Mouse (Mus musculus) lung, postnatal 14 days (tissue): ENCODE measurements around the gene Tm4sf20.

ENCODE experiments used
- DNase-seq: peaks from one replicate; pipeline ENCODE4 v3.0.0; 2021

The Tm4sf20 gene

DNA sequence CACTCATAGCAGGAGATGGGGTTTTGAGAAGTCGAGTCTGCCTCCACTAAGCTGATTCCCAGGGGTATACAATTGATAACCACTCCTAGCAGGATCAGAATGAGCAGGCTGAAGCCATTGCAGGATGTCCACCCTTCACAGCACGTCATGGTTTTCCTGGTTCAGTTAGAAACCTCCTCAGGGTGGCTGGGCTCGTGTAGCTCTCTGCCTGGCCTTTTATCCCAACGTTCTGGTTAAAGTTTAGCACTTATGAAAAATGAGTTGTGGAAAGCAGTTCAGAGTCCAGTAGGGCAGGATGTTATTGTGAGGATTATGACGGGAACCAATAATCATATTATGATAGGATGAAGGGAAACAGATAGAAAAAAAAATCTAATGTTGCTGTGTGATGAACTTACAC, at the start of gene Tm4sf20:
TSS of gene Tm4sf20 (minus strand) at position 193 of the 400 bp plus-strand sequence.
- no peak for DNase-seq

DNA sequence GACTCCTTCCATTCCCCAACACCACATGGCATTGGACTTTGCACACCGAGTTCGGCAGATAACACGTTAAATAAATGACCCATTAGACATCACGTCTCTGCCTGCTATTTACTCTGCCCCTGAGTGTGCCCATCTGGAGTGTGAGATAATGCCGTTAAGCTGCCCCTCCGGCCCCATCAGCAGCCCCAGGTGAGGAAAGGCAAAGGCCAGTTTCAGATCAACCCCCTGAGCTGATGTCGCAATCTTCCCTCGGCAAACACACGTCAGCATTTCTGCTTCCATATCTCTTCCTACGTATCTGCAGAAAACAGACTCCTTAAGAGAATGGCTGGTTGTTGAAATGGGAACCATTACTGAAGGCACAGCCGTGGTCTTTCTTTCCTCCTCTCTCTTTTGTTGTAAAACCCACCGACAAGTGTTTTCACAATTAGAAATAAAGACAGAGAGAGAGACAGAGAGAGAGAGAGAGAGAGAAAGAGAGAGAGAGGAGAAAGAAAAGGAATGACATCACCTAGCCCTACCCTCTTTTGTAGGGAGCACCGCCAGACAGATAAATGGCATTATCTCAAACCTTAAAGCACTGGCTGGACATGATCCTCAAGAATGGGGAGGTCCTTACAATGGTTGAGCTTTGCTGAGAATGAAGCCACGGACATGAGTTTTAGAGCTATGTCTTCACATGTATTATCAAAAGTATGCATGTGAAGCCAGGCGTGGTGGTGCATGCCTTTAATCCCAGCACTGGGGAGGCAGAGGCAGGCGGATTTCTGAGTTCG, 47.9 kb upstream of the Tm4sf20 start:
- no peak for DNase-seq

DNA sequence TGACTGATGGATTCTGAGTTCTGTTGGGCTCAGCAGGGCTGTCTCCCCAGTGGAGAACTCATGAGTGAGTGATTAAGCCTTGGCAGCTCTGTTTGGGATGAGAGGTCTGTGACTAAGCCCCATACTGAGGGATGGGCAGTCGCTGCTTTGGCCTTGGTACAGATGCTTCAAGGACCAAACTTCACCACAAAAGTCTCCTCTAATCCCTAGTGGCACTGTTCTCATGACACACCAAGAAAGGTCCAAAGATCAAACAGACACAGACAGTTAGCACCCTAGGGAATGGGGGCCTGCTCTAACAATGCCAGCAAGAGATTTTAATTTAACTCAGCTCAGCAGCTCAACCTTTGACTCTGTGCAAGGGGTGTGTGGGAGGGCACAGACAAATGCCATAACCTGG, 43.5 kb upstream of the Tm4sf20 start:
- DNase-seq = no peak

DNA sequence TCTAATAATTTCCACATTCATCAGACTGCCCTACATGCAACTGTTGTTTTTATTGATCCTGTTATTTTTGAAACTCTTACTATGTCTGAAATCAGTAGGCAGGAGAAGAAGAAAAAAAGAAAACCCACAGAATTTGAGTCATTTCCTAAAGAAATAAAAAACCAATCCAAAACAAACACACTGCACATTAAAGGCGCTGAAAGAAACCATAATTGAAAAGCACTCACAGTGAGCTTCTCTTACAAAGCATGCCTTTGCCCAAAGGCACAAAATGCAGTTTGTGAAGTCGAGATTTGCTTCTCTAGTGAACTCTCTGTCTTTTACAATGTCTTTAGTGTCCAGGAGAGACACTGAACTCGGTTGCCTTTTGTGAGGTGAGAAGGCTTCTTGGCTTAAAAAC, 40.3 kb upstream of the Tm4sf20 start:
- no peak for DNase-seq

DNA sequence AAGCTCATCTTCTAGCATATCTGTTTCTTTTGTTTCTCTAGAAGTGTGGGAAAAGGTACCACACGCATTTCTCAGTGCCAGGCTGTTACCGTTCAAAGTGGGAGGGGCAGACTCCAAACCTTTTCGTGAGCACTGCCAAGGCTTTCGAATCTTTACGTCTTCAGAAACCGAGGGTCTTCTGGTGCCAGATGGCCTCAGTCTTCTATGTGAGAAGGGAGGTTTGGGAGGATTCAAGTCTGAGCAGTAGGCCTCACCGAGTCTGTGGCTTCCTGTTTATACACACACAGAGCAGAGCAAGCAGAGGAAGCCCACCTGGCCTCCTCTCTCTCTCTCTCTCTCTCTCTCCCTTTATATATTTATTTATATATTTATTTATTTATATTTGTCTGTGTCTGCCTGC, 38.9 kb upstream of the Tm4sf20 start:
- DNase-seq = no peak

DNA sequence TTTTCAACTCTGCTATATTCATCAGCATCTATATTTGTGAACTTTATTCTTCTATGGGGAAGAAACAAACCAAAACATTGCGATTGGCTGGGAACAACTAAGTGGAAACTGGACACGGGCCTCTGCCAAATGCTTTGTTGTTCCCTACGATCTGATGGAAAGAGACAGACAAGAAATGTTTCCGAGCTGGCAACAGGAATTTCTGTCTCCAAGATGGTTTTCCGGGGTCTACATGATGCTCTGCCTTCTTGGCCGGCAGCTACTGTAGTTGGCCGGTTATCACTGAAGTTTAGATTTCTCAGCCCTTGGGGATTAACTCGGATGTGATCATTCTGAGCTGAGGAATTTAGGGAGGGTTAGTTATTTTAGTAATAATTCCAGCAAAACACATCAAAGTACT, 38.1 kb upstream of the Tm4sf20 start:
- no peak for DNase-seq

DNA sequence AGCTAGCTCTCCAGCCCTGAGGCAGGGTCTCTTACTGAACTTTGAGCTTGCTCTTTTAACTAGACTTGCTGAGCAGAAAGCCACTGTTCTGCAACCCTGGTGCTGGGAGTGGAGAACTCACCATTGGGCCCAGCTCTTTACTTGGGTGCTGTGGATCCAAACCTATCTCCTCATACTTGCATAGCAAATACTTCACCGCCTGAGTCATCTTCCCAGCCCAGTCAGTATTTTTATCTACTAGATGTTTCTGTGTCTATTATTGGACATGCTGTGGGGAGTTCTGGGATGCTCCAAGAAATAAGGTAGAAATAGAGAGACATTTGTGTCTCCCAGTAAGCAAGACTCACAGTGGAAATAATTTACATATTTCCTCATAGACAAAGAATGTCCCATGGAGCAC, 35.8 kb upstream of the Tm4sf20 start:
- no peak for DNase-seq

DNA sequence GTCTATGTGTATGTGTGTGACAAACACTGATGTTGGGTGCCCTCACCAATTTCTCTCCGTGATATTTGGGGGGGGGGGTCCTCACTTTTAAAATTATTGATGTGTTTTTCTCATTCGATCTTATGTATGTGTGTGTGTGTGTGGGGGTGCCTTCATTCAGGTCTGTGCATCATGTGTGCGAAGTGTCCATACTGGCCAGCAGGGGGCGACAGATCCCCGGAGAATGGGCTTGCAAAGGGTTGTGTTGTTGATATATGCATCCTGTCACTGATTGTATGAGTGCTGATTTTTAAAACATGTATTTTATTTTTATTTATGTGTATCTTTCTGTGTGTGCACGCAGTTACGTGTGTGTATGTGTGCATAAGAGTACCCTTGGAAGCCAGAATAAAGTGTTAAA, 35.3 kb upstream of the Tm4sf20 start:
- DNase-seq = no peak

DNA sequence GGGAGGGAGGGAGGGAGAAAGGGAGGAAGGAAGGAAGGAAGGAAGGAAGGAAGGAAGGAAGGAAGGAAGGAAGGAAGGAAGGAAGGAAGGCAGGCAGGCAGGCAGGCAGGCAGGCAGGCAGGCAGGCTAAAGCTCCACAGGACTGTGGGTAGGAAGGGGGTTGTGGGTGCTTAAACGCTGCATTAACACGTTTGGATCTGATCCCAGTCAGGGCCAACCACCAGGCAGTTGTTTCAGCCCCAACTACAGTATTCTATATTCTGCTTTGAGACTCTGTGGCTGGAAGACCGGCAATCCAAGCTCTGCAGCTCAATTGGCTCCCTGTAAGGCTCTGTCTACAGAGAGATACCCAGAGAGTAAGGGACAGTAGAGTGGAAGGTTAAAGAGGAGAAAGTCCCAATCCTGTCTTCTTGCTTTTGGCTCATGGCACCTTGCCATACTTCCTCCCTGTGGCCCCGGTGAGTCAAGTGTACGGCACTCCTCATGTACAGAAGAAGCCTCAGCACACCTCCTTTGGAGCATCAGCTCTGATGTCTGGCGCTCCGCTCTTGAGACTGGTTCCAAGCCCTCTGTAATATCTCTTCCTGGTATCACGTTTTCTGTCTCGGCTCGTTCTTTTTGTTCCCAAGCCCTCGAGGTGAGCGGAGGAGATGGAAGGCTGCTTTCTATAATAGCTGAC, 33.0 kb upstream of the Tm4sf20 start:
- DNase-seq = no peak

DNA sequence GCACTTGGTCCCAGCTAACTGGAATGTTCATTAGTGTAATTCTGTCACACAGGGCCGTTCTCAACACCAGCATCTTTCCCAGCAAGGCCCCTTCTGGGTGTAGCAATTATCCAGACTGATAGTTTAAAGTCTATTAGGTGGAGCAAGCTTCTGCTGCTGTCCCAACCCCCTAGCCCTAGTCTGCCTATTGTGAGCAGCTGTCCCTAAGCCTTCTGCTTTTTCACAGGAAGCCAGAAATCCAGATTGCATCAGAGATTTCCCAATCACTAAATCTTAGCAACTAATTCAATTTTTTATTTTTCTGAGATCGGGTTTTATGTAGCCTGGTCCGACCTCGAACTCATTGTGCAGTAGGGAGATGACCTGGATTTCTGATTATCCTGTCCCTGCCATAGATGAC, 30.7 kb upstream of the Tm4sf20 start:
- no peak for DNase-seq

DNA sequence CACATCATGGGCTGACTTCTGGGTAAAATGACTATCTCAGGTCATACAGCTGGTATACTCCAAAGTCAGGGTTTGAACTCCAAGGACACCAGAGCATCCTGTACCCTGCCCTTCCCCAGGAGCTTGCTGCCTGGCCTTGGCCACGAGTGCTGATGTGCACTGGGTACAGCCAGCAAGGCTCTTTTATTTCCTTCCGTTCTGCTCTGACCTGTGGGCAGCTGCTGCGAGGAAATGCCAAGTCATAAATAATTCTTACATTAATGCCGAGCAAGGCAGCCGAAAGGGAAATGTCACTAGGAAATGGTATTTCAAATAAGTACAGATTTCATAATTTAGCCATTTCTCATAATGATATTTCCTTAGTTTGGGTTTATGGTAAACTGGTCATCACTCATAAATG, 30.0 kb upstream of the Tm4sf20 start:
- peak; percentile 16 for DNase-seq

DNA sequence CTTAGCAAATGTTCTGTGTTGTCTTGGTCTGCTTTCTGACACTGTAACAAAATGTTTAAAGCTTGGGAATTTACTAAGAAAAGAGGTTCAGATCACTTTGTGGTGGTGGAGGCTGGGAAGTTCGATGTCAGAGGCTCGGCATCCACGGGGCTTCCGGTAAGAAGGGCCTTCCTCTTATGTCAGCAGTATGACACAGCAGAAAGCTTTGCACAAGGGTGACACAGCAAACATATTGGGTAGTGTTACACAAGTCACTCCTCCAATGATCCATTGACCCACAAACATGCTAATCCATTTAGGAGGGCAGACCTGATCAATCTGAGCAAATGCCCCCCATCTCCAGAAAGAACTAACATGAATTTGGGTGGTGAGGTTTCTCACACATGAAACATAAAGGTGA, 28.8 kb upstream of the Tm4sf20 start:
- DNase-seq = no peak

DNA sequence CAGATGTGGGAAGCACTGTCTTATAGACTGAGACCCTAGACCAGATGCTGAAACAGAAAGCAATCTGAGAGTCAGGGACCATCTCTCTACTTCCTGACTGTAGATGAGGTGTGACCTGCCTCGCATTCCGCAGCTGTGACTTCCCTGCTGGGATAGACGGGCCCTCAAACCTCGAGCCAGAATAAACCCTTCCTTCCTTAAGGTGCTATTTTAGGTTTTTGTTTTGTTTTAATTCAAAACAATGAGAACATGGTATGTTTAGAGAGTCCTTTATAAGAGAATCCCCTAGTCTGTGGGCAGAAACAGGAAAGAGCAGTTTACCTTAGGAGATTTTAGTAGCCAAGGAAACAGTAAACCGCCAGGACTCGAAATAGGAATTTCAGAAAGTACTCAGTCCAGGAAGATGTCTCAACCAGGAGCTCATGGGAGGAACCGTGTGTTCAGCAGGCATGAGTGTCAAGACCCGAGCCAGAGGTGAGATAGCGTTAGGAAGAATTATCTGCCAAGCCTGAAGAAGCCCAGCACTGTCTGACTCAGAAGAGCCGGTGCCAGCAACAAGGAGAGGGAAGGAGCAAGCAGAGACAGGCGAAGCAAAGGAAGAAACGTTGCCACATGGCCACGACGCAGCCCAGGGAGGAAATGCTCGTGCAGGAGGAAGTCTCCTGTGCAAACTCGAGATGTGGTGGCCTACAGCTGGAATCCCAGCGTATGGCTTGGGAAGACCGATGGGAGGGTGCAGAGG, 27.6 kb upstream of the Tm4sf20 start:
- peak; percentile 30 for DNase-seq

DNA sequence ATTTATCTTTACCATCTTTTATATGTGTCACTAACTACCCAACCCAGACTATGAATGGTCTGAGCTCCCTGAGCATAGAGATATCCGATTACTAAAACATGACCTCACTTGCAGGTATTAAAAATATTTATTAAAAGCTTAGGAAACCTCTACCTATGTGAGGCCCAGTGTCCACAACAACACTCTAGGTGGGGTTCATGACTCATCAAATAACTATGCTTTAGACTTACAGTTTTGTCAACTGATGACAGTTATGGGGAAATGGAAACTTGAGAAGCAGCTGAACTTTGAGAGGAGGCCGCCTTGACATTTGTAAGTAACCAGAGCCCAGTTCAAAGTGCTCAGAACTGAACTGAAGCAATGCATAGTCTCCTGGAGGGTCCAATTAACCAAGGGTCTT, 26.9 kb upstream of the Tm4sf20 start:
- no peak for DNase-seq

DNA sequence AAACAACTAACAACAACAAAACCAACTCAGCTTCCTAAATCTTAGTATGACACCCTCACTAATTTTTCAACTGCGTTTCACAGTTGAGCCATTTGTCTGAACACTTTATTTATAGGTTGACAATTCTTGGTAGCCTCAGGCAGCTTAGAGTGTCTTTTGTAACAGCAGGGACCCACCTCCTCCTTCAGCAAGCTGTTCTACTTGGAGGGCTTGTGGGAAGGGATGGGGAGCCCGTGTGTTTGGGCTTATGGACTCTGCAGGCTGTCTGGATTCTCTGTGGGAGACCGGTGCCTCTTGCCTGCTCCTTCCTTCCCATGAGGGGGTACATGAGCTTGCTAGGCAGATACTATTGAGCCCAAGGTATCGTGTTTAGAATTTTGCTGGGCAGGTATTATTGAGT, 25.7 kb upstream of the Tm4sf20 start:
- no peak for DNase-seq

DNA sequence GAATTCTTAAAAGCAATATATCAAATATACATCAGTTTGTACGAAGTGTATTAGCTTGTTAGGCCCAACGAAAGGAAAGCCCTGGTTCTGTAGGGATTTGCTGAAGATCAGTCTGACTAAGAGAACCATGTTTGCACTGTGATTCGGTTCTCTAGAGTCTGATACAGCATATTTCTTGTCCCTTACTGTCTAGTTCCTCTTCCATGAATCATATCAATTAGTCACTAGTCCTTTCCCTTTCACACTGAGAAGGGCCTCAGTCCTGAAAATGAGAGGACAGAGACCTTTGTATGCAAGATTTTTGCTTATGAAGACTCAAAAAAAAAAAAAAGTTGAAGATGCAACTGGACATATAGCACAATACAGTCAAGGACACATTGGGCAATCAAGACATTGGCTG, 24.8 kb upstream of the Tm4sf20 start:
- DNase-seq = no peak

DNA sequence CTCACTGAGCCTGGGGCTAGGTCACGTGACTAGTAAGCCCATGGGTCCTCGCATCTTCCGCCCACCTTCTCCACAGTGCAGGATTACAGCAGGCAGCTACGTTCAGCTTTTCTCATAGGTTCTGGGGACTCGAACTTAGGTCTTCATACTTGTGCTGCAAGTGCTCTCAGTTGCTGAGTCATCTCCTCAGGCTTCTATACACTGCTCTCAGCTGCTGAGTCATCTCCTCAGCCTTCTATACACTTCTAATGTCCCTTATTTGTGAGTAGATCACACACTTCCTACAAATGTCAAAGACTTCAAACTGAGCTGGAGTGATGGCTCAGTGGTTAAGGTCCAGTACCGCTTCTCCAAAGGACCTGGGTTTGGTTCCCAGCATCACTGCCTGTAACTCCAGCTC, 24.0 kb upstream of the Tm4sf20 start:
- no peak for DNase-seq

DNA sequence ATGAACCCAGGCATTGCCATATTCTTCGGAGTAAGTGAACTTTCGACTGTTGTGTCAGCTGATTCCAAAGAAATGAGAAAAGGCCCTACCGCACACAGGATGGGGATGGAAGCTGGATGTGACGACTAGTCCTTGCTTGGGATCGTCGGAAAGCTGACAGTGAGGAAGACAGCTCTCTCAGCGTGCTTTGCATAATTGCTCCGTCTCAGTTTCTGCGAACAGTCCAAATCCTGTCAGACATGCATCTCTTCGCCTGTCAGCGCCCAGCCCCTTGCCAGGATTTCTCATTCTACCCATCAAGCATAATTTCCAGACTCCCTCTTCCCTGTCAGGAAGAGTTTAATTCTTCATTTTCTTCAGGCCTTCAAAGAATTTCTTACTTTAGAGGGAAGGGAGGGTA, 22.8 kb upstream of the Tm4sf20 start:
- DNase-seq = no peak

DNA sequence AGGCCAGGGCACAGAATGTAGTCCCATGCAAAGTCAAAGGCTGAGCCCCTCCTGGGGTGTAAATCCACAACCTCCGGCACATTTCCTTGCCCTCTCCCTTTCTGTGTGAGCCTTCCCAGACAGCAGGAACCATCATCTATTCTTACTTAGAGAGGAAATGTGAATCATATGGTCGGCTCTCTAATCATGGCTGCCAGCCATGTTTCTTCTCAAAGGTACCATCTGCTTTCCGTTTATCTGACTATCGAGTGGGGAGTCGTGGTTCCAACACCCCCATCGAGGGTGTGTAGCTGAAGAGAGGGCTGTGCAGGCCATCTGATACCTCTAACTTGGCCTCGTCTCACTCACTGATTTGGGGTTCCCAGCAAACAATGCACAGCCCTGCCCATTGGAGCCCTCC, 19.8 kb upstream of the Tm4sf20 start:
- DNase-seq = no peak

DNA sequence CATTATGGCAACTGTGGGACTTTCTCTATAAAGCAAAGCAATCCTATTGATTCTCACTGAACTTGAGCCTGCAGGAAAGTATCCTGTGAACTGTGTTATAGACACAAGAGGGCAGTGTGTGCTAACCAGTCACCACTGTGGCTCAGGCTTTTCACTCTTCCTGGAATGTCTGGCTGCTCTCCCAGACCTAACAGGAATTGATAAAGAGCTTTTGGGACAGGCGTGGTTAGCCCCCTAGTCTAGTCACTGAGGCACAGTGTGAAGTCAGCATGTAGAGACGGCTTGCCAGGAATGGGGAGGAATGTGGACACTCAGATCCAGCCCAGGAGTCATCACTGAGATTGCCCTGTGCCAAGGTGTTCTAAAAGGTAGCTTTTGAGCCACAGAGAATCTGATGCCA, 19.2 kb upstream of the Tm4sf20 start:
- peak; percentile 79 for DNase-seq

DNA sequence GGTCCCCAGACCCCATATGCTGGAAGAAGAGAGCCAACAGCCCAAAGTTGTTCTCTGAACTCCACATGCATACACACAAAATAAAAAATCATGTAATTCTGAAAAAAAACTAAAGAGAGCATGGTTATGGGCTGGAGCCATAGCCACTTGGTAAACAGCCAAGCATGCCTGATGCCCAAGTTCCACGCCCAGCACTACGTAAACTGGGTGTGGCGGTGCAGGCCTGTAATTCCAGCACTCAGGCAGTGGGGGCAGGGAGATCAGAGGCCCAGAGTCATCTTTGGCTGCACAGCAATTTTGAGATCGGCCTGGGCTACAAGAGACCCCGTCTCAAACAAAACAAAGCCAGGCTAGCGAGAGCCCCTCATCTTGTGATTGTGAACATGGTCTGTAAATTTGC, 17.3 kb upstream of the Tm4sf20 start:
- peak; percentile 71 for DNase-seq

DNA sequence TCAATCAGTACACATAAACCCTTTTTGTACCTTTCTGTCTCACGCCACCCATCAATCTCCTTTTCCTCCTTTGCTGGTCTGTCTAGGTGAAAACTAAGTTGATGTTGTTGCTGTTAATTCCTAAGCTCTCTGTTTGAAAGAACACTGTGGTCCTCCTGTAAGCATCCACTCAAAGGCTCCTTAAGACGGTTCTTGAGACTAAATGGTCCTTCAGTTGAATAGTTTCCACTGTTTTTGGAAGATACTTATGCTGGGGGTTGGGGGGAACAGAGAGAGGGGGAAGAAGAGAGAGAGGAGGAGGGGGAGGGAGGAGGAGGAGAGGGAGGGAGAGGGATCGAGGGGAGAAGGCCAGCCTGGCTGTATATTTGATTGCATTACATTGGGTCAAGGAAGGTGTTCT, 15.3 kb upstream of the Tm4sf20 start:
- DNase-seq = no peak

DNA sequence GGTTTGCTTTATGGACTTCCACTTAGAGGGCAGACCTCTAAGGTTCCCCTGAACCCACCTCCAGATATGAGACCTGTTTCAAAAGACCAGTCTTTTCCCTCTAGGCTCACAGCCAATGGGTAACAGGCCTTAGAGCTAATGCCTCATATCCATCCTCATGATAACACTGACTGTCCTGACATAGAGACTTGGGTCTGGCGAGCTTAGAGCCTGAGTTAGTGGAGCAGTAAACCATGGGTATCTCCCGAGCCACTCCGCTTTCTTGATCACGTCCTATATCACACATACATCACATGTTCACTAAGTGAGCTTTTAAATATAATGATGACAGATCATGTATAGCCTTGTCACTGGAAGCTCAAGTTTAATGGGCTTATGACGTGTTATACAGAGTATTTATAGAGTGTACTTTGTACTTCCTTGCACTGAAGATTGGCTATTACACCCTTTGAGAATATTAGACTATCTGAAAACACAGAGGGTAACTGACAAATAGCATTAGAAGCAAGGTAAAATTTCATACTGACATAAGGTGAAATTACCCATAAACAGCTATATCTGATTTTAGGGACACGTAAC, 11.2 kb upstream of the Tm4sf20 start:
- DNase-seq = no peak

DNA sequence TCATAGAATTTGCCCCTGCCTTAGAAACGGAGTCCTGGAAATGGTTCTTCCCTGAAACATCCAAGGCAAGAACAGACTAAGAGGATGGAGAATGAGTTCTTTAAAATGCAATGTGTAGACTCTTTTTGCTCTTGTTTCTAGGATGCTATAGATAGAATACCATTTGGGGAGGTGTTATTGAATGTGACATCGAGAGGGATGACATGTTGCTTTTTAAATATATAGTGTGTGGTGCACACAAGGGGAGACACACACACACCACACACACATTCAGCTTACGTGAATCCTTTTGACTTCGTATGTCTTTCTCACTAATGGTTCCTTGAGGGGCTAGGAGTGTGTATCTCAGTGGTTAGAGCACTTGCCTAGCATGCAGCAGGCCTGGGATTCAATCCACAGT, 7.0 kb upstream of the Tm4sf20 start:
- no peak for DNase-seq
